Mouse (Mus musculus): Measurements from ENCODE around the gene 4930535I16Rik. TPM values are rescaled to one million over a fixed set of nuclear protein-coding genes. Genes with fewer than 3 reads are reported as not detected.

The 4930535I16Rik gene
- total RNA-seq, 2 experiments from 2014 or later = not detected

DNA sequence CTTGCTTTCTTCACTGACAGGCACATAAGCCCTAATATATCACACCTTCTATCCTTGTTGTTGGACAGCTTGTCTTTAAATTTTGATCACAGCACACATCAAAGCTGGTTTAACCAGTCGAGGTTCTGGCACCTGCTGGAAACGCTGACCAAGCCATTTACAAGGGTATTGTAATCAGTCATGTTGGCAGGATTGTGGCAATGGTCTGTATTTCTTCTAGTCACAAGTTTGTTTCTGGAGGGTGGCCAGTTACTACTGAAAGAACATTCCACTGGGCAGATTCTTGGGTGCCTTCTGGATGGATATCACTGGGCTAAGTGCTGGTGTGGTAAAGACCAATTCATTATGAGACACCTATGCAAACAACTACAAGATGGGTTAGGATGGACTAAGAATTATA lies 5.4 kb downstream of the 4930535I16Rik start:
- intact Hi-C loops (cut with DNase I) = no loop called here

DNA sequence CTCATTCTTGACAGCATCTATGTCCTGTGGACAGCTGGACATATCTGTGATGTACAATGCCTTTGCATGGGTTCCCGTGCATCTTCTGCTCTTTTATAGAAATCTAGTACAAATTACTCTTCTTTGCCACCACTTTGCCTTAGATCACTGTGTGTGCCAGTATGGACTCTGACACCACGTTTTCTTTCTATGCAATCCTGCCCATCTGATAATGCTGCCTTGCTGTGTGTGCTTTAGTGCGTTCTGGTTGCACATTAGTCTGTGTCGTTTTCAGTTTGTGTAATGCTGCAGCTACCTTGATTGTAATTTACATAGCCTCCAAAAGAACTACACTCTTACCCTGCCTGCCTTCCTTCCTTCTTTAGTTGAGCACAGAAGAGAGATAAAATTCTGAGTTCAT lies 6.3 kb downstream of the 4930535I16Rik start:
- intact Hi-C loops (cut with DNase I) = no loop called here
- no peak for DNase-seq (ENCODE audit: low spot score in 2 of 2)

More for the DNA sequence above, 5.4 kb downstream of the 4930535I16Rik start:
- no peak for DNase-seq (ENCODE audit: low spot score in 2 of 2)

DNA sequence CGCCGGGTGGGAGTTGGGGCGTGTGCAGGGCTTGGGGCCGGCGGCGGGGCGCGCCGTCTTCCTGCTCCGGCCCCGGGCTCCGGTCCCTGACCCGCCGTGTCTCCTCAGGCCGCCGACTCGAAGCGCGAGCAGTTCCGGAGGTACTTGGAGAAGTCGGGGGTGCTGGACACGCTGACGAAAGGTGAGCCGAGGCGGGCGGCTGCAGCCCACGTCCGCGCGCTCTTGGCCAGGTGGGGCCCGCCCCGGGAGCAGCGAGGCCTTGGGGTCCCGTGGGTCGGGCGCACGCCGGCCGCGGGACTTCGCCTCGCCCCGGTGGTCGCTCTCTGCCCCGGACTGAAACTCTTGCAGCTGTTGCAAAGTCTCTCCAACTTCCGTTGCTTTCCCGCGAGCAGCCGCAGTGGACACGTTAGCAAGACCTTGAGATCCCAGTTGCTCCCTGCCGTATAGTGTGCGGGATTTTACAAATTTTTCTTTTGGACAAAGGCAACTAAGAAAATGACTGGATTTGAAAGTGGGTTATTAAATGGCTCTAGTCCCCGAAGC lies 12.6 kb downstream of the 4930535I16Rik start:
- intact Hi-C loops (cut with DNase I) = no loop called here
- no peak for DNase-seq (ENCODE audit: low spot score in 2 of 2)

DNA sequence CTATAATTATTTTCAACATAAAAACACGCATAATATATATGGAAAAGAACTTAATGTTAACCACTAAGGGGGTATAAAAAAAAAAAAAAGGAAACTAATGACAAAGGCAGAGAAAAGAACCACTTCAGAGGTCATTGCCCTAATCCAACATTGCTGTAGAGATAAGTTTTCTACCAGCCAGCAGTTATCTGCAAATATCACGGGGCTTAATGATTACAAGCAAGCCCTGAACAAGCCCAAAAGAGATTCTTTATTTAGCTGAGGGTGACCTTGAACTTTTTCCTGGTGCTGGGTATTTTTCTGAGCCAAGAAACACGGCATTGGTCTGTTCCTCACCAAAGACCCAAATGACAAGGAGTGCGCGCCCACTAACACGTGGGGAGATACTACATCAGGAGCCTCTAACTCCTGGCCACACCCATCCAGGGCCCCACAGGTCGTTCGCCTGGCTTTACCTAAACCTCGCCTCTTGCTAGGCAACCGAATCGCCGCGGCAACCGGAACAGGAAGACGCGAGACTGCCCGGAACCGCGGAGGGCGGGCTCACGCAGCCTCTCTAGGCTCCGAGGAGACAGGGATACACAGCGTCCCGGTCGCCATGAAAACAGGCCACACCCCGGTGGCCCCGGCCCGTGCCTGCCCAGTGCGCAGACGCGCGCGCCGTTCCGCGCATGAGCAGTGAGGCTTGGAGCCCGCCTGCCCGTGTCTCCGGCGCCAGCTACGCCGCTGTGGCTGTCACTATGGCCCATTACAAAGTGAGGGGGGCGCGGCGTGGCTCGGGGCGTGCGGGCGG lies 13.3 kb downstream of the 4930535I16Rik start, which contains the start of gene Mycbp:
Gene Mycbp, plus strand, starts transcription at position 500 of the 793 bp plus-strand sequence.
- DNase-seq (ENCODE audit: low spot score in 2 of 2) = peak; percentile 99 to 100
- intact Hi-C loops (cut with DNase I) = loop anchor here (5.0 kb wide), 1 partner anchor 152 kb away; the partner anchor contains the start of gene Akirin1

DNA sequence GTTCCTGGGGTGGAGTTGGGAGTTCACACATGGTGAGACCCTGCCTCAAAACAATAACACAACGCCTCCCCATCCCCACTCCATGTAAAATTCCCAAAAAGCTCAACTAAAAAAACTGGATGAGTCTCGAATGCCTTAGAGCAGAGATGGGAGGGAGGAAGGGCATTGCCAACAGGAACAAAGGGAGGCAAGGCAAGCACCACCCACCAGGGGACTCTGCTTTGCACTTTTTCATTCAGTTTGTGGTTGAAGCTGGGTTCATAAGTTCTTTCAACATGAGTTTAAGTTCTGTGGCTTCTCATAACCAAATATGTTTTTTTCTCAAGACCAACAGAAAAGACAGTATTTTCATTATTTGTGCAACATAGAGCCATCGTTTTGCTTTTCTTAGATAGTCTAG lies 14.4 kb downstream of the 4930535I16Rik start:
- no peak for DNase-seq (ENCODE audit: low spot score in 2 of 2)
- intact Hi-C loops (cut with DNase I) = loop anchor here (5.0 kb wide), 1 partner anchor 151 kb away; the partner anchor contains the start of gene Akirin1

DNA sequence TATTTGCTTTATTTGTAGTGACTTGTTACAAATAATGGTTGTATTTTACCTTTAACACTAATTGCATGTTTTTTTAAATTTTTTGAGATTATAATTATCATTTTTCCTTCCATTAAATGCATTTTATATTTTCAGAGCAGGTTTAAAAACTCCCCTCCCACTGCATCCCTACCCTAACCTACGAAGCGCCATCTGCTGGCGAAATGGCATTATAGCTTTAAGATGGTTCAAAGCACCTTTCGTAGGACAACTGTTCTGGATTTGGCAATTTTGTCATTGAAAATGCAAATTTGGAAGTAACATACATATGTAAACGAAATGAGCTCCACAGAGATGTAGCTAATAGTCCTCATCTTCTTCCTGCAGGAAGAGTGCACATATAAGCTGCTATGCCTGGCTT lies 19.1 kb downstream of the 4930535I16Rik start:
- intact Hi-C loops (cut with DNase I) = loop anchor here (5.0 kb wide), 1 partner anchor 81 kb away; no protein-coding TSS in a partner anchor
- no peak for DNase-seq (ENCODE audit: low spot score in 2 of 2)

DNA sequence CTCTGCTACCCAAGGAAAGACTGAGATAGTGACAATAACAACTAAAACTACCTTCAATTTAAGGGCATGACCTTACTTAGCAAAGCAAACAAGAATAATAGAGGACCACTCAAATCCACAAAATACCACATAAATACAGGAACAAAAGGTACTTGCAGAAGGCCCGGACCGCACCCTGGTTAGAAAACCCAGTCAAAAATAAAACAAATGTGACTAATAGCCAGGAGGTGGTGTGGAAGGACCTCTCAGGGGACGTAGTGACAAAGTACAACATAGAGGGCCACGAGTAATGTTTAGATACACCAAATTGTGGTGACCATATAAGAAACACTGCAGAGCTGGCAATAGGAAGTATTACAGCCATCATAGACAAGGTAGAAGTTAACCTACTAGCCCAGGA lies 23.5 kb downstream of the 4930535I16Rik start:
- DNase-seq (ENCODE audit: low spot score in 2 of 2) = no peak
- intact Hi-C loops (cut with DNase I) = no loop called here

DNA sequence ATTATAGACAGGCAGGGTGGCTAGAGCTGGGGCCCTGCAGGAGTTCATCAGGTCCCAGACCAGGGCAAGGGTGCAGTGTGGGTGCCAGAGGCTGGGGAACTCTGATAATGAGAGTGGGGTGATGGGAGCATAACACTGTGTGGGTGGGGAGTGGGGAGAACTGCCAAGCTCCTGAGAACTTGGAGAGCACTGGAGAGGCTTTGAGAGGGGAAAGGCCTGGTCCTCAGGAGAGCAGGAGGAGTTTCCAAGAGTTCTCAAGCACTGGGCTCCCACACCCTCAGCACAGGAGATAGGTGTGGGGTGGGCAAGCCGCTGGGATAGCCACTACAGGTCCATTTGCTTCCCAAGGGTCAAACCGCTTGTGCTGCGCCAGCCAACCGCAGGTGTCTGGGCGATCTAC lies 24.1 kb downstream of the 4930535I16Rik start:
- intact Hi-C loops (cut with DNase I) = no loop called here
- DNase-seq (ENCODE audit: low spot score in 2 of 2) = no peak

Other genes with a start within 250 kb of the 4930535I16Rik start
- gene Macf1, start 233.7 kb downstream of the 4930535I16Rik start, total RNA-seq (2021) = 100 to 1,000 TPM; 187 to 233 TPM
- 100 to 1,000 TPM; 180 to 195 TPM for gene Ndufs5, start 199.8 kb downstream of the 4930535I16Rik start, total RNA-seq (2021)
- 10 to 100 TPM; 60.4 to 64.2 TPM for gene Akirin1, start 167.7 kb downstream of the 4930535I16Rik start, total RNA-seq (2021)
- under 1 TPM; 0.57 to 0.91 TPM for gene Rhbdl2, start 130.1 kb downstream of the 4930535I16Rik start, total RNA-seq (2021)
- gene 4933427I04Rik, start 58.3 kb downstream of the 4930535I16Rik start, total RNA-seq (2021) = not detected
- gene Mycbp, start 13.2 kb downstream of the 4930535I16Rik start, total RNA-seq (2021) = 10 to 100 TPM in 1 of 2 experiments, 1 to 10 TPM in 1; 8.4 to 16.3 TPM
- gene Rragc, start 576 bp downstream of the 4930535I16Rik start, total RNA-seq (2021) = 10 to 100 TPM; 62.1 to 62.6 TPM

Data from left cerebral cortex, postnatal 36 days (tissue).